Mouse (Mus musculus): ENCODE data around the gene Mrpl12.

Mrpl12 gene

DNA sequence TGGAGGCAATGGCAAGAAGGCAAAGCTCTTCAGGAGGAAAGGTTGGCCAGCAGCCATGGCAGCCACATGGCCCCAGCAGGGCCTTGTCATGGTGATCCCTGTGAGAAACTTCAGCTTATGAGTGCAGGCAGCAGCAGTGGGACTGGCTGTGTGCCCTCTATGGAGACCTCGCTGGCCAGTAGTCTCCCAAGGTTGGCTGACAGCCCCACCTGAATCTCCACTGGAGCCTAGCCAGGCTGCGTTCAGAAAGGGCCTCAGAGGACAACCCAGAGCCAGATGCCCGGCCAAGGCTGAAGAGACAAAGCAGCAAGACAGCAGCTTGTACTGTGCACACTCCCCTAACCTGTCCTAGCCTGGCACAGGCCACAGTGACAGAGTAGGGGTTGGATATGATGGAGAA is 54.1 kb downstream of the Mrpl12 start:
- DNase-seq (ENCODE audit: low spot score in 2 of 2): peak in 1 of 2 experiments; percentile 49

Data from urinary bladder, postnatal 4 days (tissue).